Mouse (Mus musculus): ENCODE data around the gene Slc35f3. TPM values are rescaled to one million over a fixed set of nuclear protein-coding genes. Genes with fewer than 3 reads are reported as not detected.

The Slc35f3 gene
- total RNA-seq, 4 experiments from 2014 or later, result 0.31 TPM; not detected in 3

DNA sequence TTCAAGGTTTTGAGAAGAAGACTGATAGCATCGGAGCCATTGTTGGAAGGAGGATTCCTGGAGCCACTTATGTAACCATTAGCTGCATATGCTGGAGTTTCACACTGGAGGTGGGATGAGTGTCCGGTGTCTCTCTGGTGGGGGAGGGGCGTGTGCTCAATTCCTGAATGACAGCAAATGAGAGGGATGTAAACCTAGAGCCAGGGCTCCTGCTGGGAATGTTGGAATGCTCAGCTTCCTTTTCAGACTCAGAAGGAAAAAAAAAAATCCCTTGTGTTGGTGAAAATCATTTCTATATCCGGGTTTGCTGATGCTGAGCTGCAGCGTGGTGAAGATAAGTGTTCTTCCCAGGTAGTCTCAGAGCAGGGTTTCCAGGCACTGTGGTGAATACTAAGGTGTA lies 29.4 kb downstream of the Slc35f3 start:
- no peak for DNase-seq (ENCODE audit: low spot score in 2 of 2)

DNA sequence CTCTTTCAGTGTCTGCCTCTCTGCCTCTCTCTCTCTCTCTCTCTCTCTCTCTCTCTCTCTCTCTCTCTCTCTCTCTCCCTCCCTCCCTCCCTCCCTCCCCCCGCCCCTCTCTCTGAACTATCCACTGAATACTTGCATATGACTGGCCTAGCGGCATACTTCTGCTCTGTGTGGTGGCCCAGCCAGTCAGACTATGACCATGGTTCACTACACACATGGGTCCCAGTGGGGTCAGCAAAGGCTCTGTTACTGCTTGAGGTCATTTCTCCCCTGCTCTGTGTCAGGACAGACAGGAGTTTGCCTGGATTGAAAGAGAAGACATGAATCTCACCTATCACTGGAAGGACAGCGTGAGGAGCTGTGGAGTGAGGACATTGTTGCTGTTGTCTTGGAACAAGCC lies 40.5 kb downstream of the Slc35f3 start:
- DNase-seq (ENCODE audit: low spot score in 2 of 2), result no peak

DNA sequence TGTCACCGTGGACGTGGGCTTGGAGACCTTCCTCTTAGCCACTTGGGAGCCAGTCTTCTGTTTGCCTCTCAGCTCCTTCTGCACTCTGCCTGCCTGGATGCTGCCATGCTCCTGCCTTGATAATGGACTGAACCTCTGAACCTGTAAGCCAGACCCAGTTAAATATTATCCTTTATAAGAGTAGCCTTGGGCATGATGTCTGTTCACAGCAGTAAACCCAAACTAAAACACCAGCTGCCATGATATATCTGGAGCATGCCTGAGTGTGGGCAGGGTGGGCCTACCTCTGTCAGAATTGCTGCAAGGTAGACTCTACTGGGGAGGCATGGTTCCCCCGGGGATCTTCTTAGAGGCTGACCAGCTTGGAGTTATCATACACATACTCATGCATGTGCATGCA lies 41.0 kb downstream of the Slc35f3 start:
- no peak for DNase-seq (ENCODE audit: low spot score in 2 of 2)

DNA sequence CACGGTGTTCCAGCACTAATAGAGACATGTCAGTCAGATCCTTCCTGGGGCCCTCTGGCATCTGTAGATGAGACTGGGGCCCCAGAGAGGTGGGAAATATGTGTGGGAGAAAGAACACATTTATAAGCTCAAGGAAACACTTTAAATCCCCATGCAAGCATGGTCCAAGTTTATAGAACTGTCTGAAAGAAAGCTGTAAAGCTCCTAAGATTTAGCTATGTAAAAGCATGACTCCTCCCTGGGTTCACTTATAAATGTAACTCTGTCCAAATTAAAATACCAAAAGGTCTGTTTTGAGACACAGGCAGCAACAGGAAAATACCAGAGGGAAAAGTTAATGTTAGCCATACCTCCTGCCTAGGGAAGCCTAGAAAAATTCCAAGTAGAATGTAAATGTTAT lies 42.8 kb downstream of the Slc35f3 start:
- no peak for DNase-seq (ENCODE audit: low spot score in 2 of 2)

- no peak for DNase-seq (ENCODE audit: low spot score in 2 of 2)
Observed at GRCm38 (mm10) chr8:126343427-126343826, 45.1 kb downstream of the Slc35f3 start.

DNA sequence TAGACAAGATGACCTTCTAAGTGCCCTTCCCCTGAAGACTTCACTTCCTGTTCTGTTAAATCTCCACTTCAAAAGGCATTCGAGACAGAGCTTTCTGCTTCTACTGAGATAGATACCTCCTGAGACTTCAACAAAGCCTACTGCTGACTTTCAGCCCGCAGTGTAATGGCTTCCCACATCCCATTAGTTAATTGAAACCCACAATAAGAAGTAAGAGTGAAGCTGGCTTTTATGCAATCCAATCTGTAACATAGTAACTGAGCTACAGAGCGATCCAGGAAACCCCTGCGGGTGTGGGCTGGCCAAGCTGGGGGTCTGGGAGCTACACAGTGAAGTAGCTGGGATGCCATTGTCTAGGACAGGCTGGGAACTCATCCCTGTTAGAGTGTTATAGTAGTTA lies 46.7 kb downstream of the Slc35f3 start:
- no peak for DNase-seq (ENCODE audit: low spot score in 2 of 2)

- no peak for DNase-seq (ENCODE audit: low spot score in 2 of 2)
Observed at GRCm38 (mm10) chr8:126353259-126353658, 54.9 kb downstream of the Slc35f3 start.

GRCm38 (mm10) chr8:126357946-126358345 lies 59.6 kb downstream of the Slc35f3 start:
- DNase-seq (ENCODE audit: low spot score in 2 of 2), result no peak

DNA sequence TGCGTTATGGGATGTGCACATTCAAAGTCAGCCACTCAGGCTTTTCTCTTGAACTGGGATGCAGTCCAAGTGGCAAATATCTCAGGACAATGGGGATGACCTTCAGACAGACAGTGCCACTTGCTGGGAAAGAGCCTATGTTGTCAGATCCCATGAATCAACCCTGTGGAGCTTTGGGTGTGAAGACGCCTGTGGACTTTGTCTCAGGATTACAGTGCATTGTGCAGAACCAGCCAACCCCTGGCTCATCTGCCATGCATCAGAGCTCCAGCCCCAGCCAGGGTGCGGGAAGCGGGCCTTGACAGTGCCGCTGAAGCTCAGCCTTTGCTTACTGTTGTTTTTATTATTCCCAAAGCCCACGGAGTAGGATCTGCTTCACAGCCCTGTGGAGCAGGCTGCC lies 60.9 kb downstream of the Slc35f3 start:
- DNase-seq (ENCODE audit: low spot score in 2 of 2), result no peak

DNA sequence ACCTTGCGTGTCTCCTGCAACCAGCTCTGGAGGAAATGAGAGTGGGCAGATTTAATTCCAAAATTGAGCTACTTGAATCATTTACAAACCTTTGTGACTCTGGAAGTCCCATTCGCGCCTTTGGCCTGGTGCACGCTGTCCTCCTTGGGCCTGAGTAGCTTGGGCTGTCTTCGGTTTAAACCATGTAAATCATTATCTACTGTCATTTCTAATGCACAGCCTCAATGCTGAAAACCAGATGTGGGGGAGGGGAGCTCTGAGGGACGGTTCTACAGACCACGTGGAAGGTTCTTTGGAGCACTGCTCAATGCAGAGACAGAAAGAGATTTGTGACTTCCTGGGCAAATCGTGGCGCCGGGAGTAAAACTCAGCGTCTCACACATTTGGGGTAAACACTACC lies 61.7 kb downstream of the Slc35f3 start:
- DNase-seq (ENCODE audit: low spot score in 2 of 2), result no peak

- DNase-seq (ENCODE audit: low spot score in 2 of 2), result no peak
Observed at GRCm38 (mm10) chr8:126360701-126361100, 62.3 kb downstream of the Slc35f3 start.

GRCm38 (mm10) chr8:126366251-126366650 lies 67.9 kb downstream of the Slc35f3 start:
- no peak for DNase-seq (ENCODE audit: low spot score in 2 of 2)

DNA sequence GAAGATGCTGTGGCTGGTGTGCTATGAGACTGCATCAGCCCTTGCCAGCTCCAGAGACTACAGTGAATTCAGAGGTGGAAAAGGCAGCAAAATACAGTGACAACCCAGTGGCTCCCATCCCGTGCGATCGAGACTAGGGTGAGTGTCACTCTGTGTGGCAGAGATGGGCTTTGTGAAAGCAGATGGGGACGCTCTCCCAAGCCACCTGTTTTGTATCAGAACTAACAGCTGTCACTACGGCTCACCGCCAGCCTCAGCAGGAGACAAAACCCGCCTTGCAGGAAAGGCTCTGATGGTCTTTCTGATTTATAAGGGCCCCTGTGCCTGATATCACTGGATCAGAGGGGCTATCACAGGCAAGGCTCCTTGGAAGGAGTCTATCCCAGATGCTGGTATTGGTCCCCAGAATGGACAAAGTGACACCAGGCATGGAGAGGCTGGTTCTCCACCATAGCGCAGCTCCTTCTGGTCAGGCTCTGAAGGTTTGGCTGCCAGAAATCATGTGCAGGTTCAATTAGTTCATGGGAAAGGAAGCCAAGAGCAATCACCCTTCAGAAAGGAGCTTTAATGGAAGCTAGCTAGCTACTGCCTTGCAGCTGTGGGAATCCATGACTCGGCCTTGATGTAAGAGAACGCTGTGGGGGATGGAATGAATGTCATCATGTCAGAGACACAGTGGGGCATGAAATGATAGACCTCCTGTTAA lies 70.1 kb downstream of the Slc35f3 start:
- DNase-seq (ENCODE audit: low spot score in 2 of 2), result no peak

- no peak for DNase-seq (ENCODE audit: low spot score in 2 of 2)
Observed at GRCm38 (mm10) chr8:126371871-126372270, 73.5 kb downstream of the Slc35f3 start.

- DNase-seq (ENCODE audit: low spot score in 2 of 2), result no peak
Observed at GRCm38 (mm10) chr8:126379580-126379979, 81.2 kb downstream of the Slc35f3 start.

DNA sequence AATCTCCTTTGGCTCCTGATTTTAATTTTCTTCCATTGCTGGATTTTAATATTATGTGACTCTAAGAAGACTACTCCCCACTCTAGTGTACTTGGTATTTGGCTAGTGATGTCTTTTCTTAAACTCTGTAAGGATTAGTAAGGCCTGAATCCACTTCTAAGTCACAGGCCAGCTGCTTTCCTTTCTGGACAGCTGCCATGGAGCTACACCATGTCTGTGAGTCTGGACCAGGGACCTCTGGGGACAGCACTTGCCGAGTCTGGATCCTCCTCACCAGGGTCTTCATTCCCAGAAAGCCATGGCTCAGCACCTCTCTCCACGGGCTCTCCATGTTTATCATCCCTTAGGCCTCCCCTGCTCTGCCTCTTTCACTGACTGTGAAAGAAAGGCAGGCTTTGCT lies 81.8 kb downstream of the Slc35f3 start:
- DNase-seq (ENCODE audit: low spot score in 2 of 2), result no peak

DNA sequence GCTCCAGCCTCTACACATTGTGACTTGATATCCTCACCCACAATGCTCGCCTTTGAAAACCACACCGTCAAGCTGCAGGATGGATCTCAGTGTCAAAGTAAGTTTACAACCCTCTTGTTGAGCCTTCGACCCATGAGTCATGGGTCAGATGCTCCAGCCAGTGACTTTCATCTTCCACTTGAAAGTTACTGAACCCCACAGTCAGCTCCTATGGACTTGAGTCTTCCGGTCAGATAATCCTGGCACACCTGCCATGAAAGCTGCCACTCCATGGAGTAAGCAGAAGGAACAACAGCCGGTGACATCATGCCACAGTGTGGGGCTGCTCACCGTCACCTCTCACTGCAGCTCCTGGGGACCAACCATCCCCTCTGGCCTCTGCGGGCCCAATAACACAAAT lies 82.9 kb downstream of the Slc35f3 start:
- DNase-seq (ENCODE audit: low spot score in 2 of 2), result no peak

- no peak for DNase-seq (ENCODE audit: low spot score in 2 of 2)
Observed at GRCm38 (mm10) chr8:126382216-126382615, 83.9 kb downstream of the Slc35f3 start.

DNA sequence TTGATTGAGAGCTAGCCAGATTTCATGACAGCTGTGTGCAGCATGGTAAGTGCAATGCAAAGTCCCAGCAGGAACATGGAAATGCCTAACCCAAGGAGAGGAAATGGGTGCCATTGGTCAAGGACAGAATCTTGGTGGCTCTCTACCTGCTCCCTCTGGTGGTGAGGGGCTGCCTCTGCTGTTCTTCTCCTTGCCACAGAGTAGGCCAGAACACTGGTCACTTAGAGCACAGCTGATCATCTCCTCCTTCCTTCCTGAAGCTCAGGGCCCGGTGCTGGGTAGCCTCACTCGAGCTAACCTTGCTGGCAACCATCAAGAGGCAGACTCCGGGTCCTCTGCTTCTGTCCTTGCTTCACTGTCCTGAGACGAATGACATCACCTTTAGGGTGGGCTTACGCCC lies 84.4 kb downstream of the Slc35f3 start:
- no peak for DNase-seq (ENCODE audit: low spot score in 2 of 2)

GRCm38 (mm10) chr8:126387566-126387965 lies 89.2 kb downstream of the Slc35f3 start:
- no peak for DNase-seq (ENCODE audit: low spot score in 2 of 2)

DNA sequence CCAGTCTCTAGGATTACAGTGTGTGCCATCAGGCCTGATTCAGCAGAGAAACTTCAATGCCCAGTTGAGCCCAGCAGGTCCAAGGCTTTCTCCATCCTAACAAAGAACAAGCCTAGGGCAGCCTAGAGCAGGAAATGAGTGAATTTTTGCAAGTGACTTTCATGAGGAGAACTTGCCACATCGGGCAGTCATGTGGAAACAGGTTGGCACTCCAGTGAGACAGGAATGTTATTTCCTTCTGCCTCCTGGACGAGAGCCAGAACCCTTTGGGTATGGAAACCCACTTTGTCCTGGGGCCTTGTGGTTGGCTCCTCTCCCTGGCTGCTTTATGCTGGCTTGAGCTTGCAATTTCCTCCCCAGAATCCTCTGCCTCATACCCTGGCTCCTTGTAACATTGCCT lies 93.2 kb downstream of the Slc35f3 start:
- no peak for DNase-seq (ENCODE audit: low spot score in 2 of 2)

DNA sequence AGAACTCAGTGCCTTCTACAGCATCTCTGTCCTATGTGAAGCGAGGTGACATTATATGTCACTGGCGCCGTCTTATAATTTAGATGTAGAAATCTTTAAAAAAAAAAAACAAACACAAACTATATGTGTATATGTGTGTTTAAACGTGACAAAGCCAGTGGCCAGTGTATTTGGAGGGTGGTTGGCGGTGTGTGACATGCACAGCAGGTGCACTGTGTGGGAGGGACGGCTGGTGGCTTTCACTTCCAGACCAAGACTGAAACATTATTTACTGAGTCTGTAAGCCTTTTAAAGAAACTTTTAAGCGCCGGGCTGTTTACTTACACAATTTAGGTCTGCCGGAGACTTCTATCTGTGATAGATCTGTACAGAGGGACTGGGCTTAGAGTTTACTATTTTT lies 97.0 kb downstream of the Slc35f3 start:
- no peak for DNase-seq (ENCODE audit: low spot score in 2 of 2)

DNA sequence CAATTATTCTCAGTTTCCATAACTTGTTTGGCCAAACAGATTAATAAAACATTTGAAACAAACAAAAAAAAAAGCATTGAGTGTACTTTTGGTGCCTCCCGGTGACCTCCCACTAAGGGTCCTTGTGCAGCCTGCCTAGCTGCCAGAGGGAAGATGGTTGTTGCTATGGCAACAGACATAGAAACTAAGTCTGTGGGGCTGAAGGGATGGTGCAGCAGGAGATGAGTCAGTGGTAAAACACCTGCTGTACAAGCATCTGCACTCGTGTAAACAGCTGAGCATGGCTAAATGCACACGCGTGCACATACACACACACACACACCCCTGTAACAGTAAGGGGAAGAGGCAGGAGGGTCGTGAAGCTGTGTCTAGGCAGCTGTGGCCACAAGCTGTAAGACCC lies 97.6 kb downstream of the Slc35f3 start:
- DNase-seq (ENCODE audit: low spot score in 2 of 2), result no peak

DNA sequence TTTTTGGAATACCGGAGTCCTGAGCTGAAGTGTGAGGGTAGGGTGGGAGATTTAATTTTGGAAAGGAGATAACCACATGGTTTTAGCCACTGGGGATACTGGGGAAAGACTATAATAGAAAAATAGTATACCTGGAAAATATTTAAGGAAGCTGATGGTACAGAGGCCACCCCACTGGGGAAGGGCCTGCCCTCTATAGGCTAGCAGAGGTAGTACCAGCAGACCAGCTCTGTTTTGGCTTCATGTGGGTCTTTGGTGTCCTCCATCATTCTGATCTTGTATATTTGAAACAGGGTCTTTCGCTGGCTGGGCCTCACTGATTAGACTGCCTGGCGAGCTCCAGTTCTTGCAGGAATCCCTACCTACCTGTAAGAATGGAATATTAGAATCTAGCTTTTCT lies 100.0 kb downstream of the Slc35f3 start:
- no peak for DNase-seq (ENCODE audit: low spot score in 2 of 2)

All from gastrocnemius, adult 8-10 months (tissue).